Mouse (Mus musculus): ENCODE measurements around the gene Ciao1. TPM values are rescaled to one million over a fixed set of nuclear protein-coding genes. Genes with fewer than 3 reads are reported as not detected.

Gene Ciao1
- polyA plus RNA-seq, 1 experiment from 2014 or later = 70.5 TPM

DNA sequence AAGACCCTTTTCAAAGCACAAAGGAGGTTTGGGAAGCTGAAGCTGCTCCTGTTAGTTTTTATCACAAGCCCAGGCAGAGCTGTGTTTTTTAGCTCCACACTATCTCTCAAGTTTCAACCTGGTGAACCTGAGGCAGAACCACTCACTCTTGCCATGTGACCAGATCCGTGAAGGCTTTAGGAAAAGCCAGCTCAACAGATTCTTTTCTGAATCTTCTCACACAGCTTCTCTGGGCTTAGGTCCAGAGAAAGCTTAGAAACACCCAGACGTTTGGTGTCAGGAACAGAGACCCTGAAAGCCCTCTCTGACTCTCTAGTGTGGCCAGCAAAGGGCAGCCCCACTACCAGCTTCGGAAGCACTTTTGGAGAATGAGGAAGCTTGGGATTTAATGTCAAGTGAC, 3.8 kb upstream of the Ciao1 start:
- in situ Hi-C loops (cut with MboI; ENCODE audit: low pct_unique_long_range_greater_than_20kb) = loop anchor here (5.0 kb wide), 1 partner anchor 91 kb away; no protein-coding TSS in a partner anchor
- POLR2A ChIA-PET = interaction anchor here (0.6 to 1.3 kb wide), 2 partner anchors 9 to 95 kb away, joined by 3 read pairs; no protein-coding TSS in a partner anchor
- no peaks in the 10 kb centered on the region for H3K27me3 ChIP-seq
- no peak for TF ChIP-seq CTCF (IDR thresholded peaks at IDR 0.05)
- CTCF ChIA-PET = interaction anchor here (1.0 to 9.4 kb wide), 3 partner anchors 14 to 85 kb away, joined by 3 to 66 read pairs (median 5); partner anchors contain the start of gene Dusp2
- ATAC-seq (no peak), DNase-seq (ENCODE audit: low read depth, low spot score) (no peak)

DNA sequence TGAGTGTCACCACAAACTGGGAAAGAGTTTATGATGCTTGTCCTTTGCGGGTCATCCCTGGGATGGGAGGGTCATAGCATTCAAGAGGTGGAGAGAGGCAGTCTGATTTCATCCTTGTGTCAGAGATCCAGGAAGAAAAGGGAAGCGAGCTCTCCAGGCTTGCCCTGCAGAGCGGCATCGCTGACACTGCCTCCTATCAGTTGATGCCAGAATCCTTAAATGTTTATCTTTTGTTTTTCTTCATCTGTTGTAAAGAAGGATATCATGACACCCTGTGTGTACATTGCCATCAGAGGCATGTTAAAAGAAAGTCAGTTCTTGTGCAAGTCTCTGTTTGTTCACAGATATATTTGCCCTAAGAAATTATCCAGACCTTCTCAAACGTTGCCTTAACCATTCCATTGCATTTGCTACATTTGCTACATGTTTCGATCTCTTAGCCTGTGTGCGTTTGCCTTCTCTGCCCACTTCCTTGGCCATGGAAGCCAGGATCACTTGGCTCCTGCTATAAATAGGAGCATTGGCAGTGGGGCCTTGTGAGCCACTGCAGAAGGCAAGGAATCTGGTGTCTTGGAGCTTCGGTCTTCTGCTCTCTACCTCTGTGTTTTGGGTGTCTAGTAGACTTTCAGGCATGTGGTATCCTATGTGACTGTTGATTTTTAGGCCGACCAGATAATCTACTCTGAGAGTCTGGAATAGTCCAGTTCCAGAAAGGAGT, 2.8 kb upstream of the Ciao1 start:
- no peak for DNase-seq (ENCODE audit: low read depth, low spot score)
- H3K27me3 ChIP-seq = no peaks in the 10 kb centered on the region
- POLR2A ChIA-PET = interaction anchor here (0.7 kb wide), 1 partner anchor 14 kb away, joined by 3 read pairs; no protein-coding TSS in a partner anchor
- CTCF ChIA-PET = interaction anchor here (1.9 to 9.4 kb wide), 2 partner anchors 15 to 86 kb away, joined by 5 to 66 read pairs; partner anchors contain the start of gene Dusp2
- no peak for TF ChIP-seq CTCF (IDR thresholded peaks at IDR 0.05)
- in situ Hi-C loops (cut with MboI; ENCODE audit: low pct_unique_long_range_greater_than_20kb) = loop anchor here (5.0 kb wide), 1 partner anchor 92 kb away; no protein-coding TSS in a partner anchor
- ATAC-seq = no peak

DNA sequence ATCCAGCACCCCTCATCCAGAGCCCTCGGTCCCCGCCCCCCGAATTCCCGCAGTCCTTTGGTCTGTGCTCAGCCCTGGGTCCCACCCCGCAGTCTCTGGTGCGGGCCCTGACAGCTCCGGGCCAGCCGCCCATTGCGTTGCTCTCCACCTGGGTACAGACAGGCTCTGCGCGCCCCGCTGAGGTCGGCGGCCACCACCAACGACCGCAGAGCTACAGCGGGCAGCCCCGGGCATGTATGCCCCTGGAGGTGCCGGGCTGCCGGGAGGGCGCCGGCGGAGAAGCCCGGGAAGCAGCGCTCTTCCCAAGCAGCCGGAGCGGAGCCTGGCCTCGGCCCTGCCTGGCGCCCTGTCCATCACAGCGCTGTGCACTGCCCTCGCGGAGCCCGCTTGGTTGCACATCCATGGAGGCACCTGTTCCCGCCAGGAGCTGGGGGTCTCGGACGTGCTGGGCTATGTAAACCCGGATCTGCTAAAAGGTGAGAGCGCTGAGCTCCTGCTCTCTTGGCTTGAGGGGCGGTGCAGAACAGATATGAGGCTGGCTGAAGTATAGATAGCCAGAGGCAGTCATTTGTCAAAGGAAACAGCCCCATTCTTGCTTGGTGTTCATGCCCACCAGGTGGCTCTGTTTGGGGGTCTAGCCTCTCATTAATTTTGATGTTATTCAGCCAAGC, 853 bp upstream of the Ciao1 start:
- in situ Hi-C loops (cut with MboI; ENCODE audit: low pct_unique_long_range_greater_than_20kb) = no loop called here
- ATAC-seq = peak; percentile 14
- TF ChIP-seq CTCF (IDR thresholded peaks at IDR 0.05) = no peak
- CTCF ChIA-PET = interaction anchor here (0.7 to 9.4 kb wide), 2 partner anchors 17 to 92 kb away, joined by 3 to 66 read pairs; no protein-coding TSS in a partner anchor
- no peak for DNase-seq (ENCODE audit: low read depth, low spot score)
- no peaks in the 10 kb centered on the region for H3K27me3 ChIP-seq
- POLR2A ChIA-PET = interaction anchor here (1.0 to 2.8 kb wide), 3 partner anchors 9 to 21 kb away, joined by 3 to 12 read pairs (median 4); partner anchors contain the start of gene Stard7

DNA sequence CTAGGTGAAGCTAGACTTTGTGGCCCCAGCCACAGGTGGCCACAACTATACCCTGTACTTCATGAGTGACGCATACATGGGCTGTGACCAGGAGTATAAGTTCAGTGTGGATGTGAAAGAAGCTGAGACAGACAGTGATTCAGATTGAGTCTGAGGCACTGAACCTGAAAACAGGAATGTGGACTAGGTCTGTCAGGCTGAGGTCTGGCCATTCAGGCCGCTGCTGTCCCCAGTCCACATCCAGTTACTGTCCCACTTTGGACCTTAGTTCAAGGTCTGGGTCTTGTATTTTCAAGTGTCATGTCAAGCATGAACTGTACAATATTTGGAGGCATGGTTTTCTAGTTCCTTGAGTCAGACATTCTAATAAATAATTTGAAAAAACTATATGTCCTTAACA, 7.6 kb downstream of the Ciao1 start:
- in situ Hi-C loops (cut with MboI; ENCODE audit: low pct_unique_long_range_greater_than_20kb) = no loop called here
- no peak for DNase-seq (ENCODE audit: low read depth, low spot score)
- ChIA-PET CTCF (interaction anchor here (1.1 to 2.1 kb wide), 4 partner anchors 11 to 28 kb away, joined by 3 to 4 read pairs (median 4); no protein-coding TSS in a partner anchor), POLR2A (no interaction called here)
- no peak for ATAC-seq
- H3K27me3 ChIP-seq = no peaks in the 10 kb centered on the region
- no peak for TF ChIP-seq CTCF (IDR thresholded peaks at IDR 0.05)

DNA sequence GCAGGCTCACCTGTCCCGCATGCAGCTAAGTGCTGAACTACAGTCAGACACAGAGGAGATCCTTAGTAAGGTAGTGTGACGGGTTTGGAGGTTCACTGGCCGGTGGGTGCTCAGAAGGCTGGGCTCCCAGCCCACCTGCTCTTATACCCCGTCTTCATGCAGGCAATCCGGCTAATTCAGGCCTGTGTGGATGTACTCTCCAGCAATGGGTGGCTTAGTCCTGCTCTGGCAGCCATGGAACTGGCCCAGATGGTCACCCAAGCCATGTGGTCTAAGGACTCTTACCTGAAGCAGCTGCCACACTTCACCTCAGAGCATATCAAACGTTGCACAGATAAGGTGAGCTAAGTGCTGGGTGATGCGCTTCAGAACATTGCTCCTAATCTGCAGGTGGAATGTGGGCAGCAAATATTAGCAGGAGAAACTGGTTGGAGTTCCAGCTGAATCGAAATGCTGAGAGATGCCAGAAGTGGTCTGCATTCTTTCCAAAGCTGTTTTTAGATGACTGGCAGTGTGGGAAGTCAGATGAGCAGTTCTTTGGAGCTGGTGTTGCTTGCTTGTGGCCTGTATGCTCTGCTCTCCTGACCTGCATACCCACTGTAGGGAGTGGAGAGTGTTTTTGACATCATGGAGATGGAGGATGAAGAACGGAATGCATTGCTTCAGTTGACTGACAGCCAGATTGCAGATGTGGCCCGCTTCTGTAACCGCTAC, 9.6 kb downstream of the Ciao1 start:
- ChIA-PET CTCF (interaction anchor here (1.2 kb wide), 1 partner anchor 14 kb away, joined by 6 read pairs; no protein-coding TSS in a partner anchor), POLR2A (interaction anchor here (1.4 kb wide), 1 partner anchor 12 kb away, joined by 3 read pairs; no protein-coding TSS in a partner anchor)
- in situ Hi-C loops (cut with MboI; ENCODE audit: low pct_unique_long_range_greater_than_20kb) = no loop called here
- DNase-seq (ENCODE audit: low read depth, low spot score) (no peak), ATAC-seq (no peak)
- H3K27me3 ChIP-seq = no peaks in the 10 kb centered on the region
- no peak for TF ChIP-seq CTCF (IDR thresholded peaks at IDR 0.05)

DNA sequence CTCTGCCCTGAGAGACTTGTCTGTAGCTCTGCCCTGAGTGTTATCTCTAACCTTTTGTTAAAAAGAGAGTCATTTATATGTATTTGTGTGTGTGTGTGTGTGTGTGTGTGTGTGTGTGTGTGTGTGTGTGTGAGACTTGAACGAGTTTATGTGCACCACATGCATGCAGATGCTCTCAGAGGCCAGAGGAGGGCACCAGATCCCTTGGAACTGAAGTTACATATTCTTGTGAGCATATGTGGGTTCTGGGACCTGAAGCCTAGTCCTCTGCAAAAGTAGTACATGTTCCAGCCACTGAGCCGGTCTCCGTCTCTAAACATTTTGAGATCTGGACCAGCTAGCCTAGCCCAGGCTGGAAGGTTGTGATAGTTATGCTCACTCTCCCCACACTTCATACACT, 22.4 kb downstream of the Ciao1 start:
- DNase-seq (ENCODE audit: low read depth, low spot score) (no peak), ATAC-seq (no peak)
- ChIA-PET POLR2A (no interaction called here), CTCF (interaction anchor here (1.7 kb wide), 1 partner anchor 13 kb away, joined by 5 read pairs; no protein-coding TSS in a partner anchor)
- in situ Hi-C loops (cut with MboI; ENCODE audit: low pct_unique_long_range_greater_than_20kb) = no loop called here
- no peaks in the 10 kb centered on the region for H3K27me3 ChIP-seq
- TF ChIP-seq CTCF (IDR thresholded peaks at IDR 0.05) = no peak

DNA sequence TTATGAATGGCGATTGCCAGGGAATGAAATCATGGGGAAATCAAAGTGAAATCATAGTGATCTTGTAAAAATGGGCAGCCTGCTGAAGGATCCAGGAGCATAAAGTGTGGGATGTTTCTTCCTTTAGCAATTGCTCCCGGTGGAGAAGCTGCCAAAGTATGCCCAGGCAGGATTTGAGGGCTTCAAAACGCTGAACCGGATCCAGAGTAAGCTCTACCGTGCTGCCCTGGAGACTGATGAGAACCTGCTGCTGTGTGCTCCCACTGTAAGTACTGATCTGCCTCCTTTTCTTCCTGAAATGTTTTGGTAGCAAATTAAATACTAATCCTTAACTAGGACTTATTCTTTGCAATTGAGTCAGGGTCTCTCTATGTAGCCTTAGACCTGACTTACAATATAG, 29.9 kb downstream of the Ciao1 start:
- no peaks in the 10 kb centered on the region for H3K27me3 ChIP-seq
- no peak for TF ChIP-seq CTCF (IDR thresholded peaks at IDR 0.05)
- DNase-seq (ENCODE audit: low read depth, low spot score) (no peak), ATAC-seq (no peak)
- in situ Hi-C loops (cut with MboI; ENCODE audit: low pct_unique_long_range_greater_than_20kb) = no loop called here
- ChIA-PET POLR2A (no interaction called here), CTCF (interaction anchor here (1.2 kb wide), 1 partner anchor 145 kb away, joined by 3 read pairs; the partner anchor contains the start of gene Adra2b)

DNA sequence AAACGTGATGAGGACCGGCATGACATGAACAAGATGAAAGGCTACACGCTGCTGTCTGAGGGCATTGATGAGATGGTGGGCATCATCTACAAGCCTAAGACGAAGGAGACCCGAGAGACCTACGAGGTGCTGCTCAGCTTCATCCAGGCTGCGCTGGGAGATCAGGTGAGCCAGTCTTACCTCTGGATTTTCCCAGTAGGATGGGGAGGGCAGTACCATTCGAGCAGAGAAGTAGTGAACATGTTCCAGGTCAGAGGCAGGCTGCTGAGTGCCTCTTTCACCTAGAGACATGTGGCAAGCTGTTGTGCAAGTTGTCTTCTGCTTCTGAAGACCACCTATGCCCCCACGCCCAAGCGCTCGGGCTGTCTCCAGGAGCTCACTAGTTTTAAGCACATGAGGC, 36.9 kb downstream of the Ciao1 start:
- CTCF ChIA-PET = interaction anchor here (3.0 kb wide), 1 partner anchor 10 kb away, joined by 7 read pairs; no protein-coding TSS in a partner anchor
- no peak for TF ChIP-seq CTCF (IDR thresholded peaks at IDR 0.05)
- DNase-seq (ENCODE audit: low read depth, low spot score) = no peak
- H3K27me3 ChIP-seq = no peaks in the 10 kb centered on the region
- POLR2A ChIA-PET = no interaction called here
- no peak for ATAC-seq
- in situ Hi-C loops (cut with MboI; ENCODE audit: low pct_unique_long_range_greater_than_20kb) = no loop called here

DNA sequence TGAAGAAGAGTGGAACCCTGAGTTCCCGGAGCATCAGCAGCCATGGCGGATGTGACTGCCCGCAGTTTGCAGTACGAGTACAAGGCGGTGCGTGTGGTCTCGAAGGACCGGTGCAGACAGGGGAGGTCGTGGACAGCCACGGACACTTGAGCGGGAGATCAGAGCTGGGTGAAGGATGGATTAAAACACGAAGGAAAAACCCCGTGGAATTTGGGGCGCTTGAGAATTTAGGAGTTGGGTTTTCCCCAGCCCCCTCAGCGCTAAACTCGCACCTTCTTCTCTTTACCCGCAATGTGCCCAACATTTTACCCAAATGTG, 39.2 kb downstream of the Ciao1 start:
- no peak for DNase-seq (ENCODE audit: low read depth, low spot score)
- no peak for TF ChIP-seq CTCF (IDR thresholded peaks at IDR 0.05)
- ATAC-seq = no peak
- ChIA-PET CTCF (no interaction called here), POLR2A (no interaction called here)
- in situ Hi-C loops (cut with MboI; ENCODE audit: low pct_unique_long_range_greater_than_20kb) = loop anchor here (10.0 kb wide), 1 partner anchor 184 kb away; no protein-coding TSS in a partner anchor
- no peaks in the 10 kb centered on the region for H3K27me3 ChIP-seq
